Mouse (Mus musculus) cortical plate, adult 2 months (tissue): Measurements from ENCODE around the gene Hes5.

Experiments used
- CTCF ChIP-seq: fragments of 200-500 bp; IDR thresholded peaks from 2 replicates; pipeline ENCODE4 v1.5.1; 2011; ENCODE audit warnings: mild to moderate bottlenecking, control low read depth, low read length; ENCODE audit not compliant: insufficient read depth; ENCODE audit errors: extremely low read depth
- POLR2A ChIP-seq: fragments of 200-500 bp; IDR thresholded peaks from 2 replicates; pipeline ENCODE4 v1.6.1; 2011; ENCODE audit warnings: mild to moderate bottlenecking, low read length, control low read depth; ENCODE audit not compliant: insufficient read depth; ENCODE audit errors: extremely low read depth

- TF ChIP-seq POLR2A: no peak
- TF ChIP-seq CTCF: peak; percentile 25; the same call in 1 of the 2 replicates
Observed at GRCm38 (mm10) chr4:154996572-154997154, 35.9 kb downstream of the Hes5 start.
